Mouse (Mus musculus) stomach, postnatal 0 days (tissue): ENCODE data around the gene Tm4sf20.

Source experiments
- CTCF ChIP-seq: IDR thresholded peaks from 2 replicates; pipeline ENCODE4 v1.5.1; 2016; ENCODE audit warnings: antibody characterized with exemption, low read depth, mild to moderate bottlenecking, moderate library complexity
- EP300 ChIP-seq: optimal IDR thresholded peaks from 2 replicates; pipeline ENCODE3; 2016; ENCODE audit warnings: antibody characterized with exemption

- TF ChIP-seq CTCF = no peak
- TF ChIP-seq EP300 = no peak
These were observed 50.3 kb downstream of the Tm4sf20 start for GRCm38 (mm10) chr1:82717816-82718512.
